Mouse (Mus musculus) lung, embryonic 14.5 days (tissue): ENCODE results near the gene Hook1. TPM values are rescaled to one million over a fixed set of nuclear protein-coding genes. Genes with fewer than 3 reads are reported as not detected.
A peak's percentile ranks its signal among the peaks of the same experiment; 100 is the strongest.
"Not testable (repeated sequence)": the region's sequence is repeated elsewhere in the genome, so short reads cannot be mapped to it uniquely, and the experiment has no call there.

ENCODE experiments used
- ATAC-seq: fragments of 200-750 bp; cut with Nextera tagmentation; 2 replicates; pipeline ENCODE4 v1.8.0; 2017; ENCODE audit warnings: mild to moderate bottlenecking, moderate TSS enrichment, moderate library complexity; ENCODE audit not compliant: insufficient read depth
- DNase-seq: peaks from one replicate; pipeline ENCODE4 v3.0.0-alpha.2; 2015
- H3K27ac ChIP-seq: fragments of 300-500 bp; sonication (generic); 2 replicates; pipeline ENCODE4 v1.5.1; 2014; ENCODE audit warnings: low read depth, mild to moderate bottlenecking, moderate library complexity
- H3K27me3 ChIP-seq: fragments of 300-500 bp; sonication (generic); 2 replicates; pipeline ENCODE4 v1.6.1; 2014; ENCODE audit warnings: low read length, control low read depth; ENCODE audit not compliant: insufficient read depth
- H3K36me3 ChIP-seq: fragments of 300-500 bp; sonication (generic); 2 replicates; pipeline ENCODE4 v1.6.1; 2014; ENCODE audit warnings: control low read depth; ENCODE audit not compliant: insufficient read depth
- H3K4me1 ChIP-seq: fragments of 300-500 bp; sonication (generic); 2 replicates; pipeline ENCODE4 v1.6.1; 2014; ENCODE audit warnings: antibody characterized with exemption, control low read depth; ENCODE audit not compliant: insufficient read depth
- H3K4me2 ChIP-seq: fragments of 300-500 bp; sonication (generic); 2 replicates; pipeline ENCODE4 v1.6.1; 2014; ENCODE audit warnings: mild to moderate bottlenecking
- H3K4me3 ChIP-seq: fragments of 300-500 bp; sonication (generic); 2 replicates; pipeline ENCODE4 v1.5.1; 2014; ENCODE audit warnings: low read depth, low read length
- H3K9ac ChIP-seq: fragments of 300-500 bp; sonication (generic); 2 replicates; pipeline ENCODE4 v1.6.1; 2014
- H3K9me3 ChIP-seq: fragments of 300-500 bp; sonication (generic); 2 replicates; pipeline ENCODE4 v1.6.1; 2016; ENCODE audit warnings: low read depth, low read length, control low read depth
- CTCF ChIP-seq: IDR thresholded peaks from 2 replicates; pipeline ENCODE4 v1.5.1; 2016; ENCODE audit warnings: antibody characterized with exemption, low read depth
- WGBS: fragments of 180-500 bp; shearing (Covaris S2); extraction: QIAGEN DNeasy Blood & Tissue Kit; methylation state at CpG from one replicate; pipeline ENCODE4 v1.1.7; 2014; 5-methylcytosine and 5-hydroxymethylcytosine counted together
- polyA plus RNA-seq: library from polyadenylated mRNA; unstranded; fragments of >200 nt; fragmentation: Nextera tagmentation; extraction: Ambion mirVana; gene quantifications from 2 replicates; pipeline ENCODE4 v1.2.1, GENCODE M21; 2014

Hook1 gene
- polyA plus RNA-seq, 1 experiment from 2014 or later = 15.5 TPM

DNA sequence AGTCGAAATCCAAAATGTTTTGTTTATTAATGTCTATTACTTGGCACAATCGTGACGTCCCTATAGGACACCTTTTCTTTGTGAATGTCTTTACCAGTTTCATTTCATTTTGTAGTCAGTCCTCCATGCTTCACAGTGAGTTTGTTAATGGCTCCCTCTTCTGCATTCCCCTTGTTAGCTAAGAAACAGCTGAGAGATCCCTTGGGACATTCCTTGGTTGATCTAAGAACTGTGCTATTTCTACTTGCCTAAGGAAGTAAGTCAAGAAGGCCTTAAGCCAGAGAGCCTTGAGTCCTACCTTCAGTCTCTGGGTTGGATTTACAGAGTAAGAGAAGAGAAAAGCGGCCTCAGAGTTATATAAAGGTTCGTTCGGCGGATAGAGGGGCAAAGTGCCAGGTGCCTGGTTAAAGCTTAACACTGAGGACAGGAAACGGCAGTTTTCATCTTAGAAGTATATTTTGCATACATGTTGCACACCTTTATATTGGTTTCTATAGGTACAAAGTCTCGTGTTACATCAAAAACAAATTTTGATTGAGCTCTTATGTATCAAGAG lies 33.2 kb upstream of the Hook1 start:
- no peak overlapping the region for H3K4me2 ChIP-seq
- no peaks in the 10 kb centered on the region for H3K36me3 ChIP-seq
- H3K27ac ChIP-seq = no peak overlapping the region
- WGBS = 80% methylated on average over 9 of the region's 9 CpGs
- no peaks in the 10 kb centered on the region for H3K27me3 ChIP-seq
- no peaks in the 10 kb centered on the region for H3K4me1 ChIP-seq
- TF ChIP-seq CTCF = no peak
- no peak for ATAC-seq
- H3K9ac ChIP-seq = no peak overlapping the region
- no peaks in the 10 kb centered on the region for H3K9me3 ChIP-seq
- DNase-seq = no peak
- no peak overlapping the region for H3K4me3 ChIP-seq

DNA sequence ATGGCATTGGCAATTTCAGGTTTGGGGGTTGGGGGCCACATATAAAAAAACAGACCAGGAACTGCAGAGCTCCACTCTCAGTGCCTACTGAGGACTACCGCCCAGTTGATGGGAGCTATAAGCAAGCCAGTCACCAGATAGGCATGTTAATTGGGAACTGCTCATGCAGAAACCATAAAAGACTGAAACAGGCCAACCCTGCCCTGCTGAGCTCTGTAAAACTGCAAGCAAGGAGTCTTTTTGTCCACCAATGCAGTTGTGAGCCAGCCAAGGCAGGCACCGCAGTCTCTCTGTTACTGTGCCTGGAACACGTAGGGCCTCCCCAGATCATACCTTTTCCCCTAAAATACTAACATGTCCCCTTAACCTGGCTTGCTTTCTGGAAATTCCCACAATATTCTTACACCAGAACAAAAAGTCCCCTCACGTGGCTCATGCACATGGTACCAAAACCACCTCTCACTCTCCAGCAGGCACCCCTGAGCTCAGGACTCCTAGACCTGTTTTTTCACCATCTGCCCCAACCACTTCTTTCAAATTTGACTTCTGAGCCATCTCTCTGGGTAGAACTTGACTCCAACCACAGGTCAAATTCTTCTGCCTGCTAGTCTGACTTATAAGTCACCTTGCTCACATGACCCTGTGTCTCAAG lies 32.5 kb upstream of the Hook1 start:
- H3K4me1 ChIP-seq = no peaks in the 10 kb centered on the region
- H3K36me3 ChIP-seq = no peaks in the 10 kb centered on the region
- no peak overlapping the region for H3K4me2 ChIP-seq
- no peak for ATAC-seq
- WGBS = 85% methylated on average over 4 of the region's 4 CpGs
- no peak overlapping the region for H3K27ac ChIP-seq
- H3K9ac ChIP-seq = no peak overlapping the region
- H3K27me3 ChIP-seq = no peaks in the 10 kb centered on the region
- DNase-seq = no peak
- H3K4me3 ChIP-seq = no peak overlapping the region
- no peak for TF ChIP-seq CTCF
- H3K9me3 ChIP-seq = no peaks in the 10 kb centered on the region

DNA sequence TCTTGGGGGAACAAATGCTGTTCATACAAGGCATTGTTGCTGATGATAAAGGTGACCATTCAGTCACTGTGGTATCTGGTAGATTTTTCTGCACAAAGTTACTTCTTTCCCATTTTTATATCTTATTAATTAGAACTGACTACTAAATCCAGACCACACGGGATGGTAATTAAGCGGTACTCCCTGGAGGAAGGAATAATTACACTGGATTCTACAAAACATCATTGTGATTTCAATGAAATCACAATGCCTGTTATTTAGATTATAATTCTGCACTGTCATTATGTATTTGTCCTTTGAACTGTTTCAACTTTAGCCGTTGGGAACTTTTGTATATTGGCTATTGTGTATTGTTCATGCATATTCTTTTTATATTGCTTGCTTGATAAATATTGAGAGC lies 28.3 kb upstream of the Hook1 start:
- Histone ChIP-seq H3K27ac (no peak overlapping the region), H3K4me1 (no peaks in the 10 kb centered on the region), H3K9me3 (no peaks in the 10 kb centered on the region), H3K4me3 (no peak overlapping the region), H3K9ac (no peak overlapping the region), H3K4me2 (no peak overlapping the region), H3K27me3 (no peaks in the 10 kb centered on the region), H3K36me3 (no peaks in the 10 kb centered on the region)
- DNase-seq (no peak), ATAC-seq (no peak)
- no peak for TF ChIP-seq CTCF
- WGBS = 82% methylated on average over 3 of the region's 3 CpGs

DNA sequence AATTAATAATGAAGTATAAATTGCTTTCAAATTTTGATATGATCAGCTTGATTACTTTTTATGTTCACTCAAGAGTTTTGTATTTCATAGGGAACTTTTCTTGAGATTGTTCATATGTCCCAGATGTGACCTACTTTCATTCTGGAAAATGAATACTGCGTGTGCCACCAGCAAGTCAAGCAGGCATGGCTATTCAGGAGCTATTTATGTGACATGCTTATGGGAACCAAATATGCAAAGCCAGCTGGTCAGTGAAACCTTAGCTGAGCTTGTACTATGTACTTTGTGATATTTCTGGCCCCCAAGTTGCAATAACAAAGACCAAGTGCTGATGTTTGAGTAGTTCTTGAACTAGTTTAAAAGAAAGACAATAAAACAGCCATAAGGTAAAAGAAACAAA lies 19.1 kb upstream of the Hook1 start:
- H3K27ac ChIP-seq = no peak overlapping the region
- no peaks in the 10 kb centered on the region for H3K36me3 ChIP-seq
- no peak for DNase-seq
- H3K9ac ChIP-seq = no peak overlapping the region
- no peak overlapping the region for H3K4me3 ChIP-seq
- ATAC-seq = no peak
- 57% methylated on average over 1 of the region's 1 CpGs for WGBS
- no peak for TF ChIP-seq CTCF
- H3K4me1 ChIP-seq = no peaks in the 10 kb centered on the region
- H3K4me2 ChIP-seq = no peak overlapping the region
- H3K9me3 ChIP-seq = no peaks in the 10 kb centered on the region
- H3K27me3 ChIP-seq = no peaks in the 10 kb centered on the region

DNA sequence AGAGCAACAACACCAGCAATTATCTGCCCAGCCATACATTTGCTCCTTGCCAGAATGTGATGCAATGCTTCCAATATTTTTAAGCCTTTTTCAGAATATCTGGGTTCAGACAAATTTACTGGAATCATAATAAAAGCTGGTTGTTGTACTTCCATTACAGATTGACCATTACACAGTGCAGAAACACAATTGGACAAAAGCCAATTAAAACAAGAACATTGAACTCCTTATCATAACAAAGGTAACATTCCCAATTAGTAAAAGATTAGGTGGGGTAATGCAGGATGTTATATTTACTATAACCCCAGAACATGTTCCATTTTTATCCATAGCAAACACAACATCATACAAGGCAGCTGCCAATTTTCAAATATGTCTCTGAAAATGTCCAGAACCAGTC lies 13.7 kb upstream of the Hook1 start:
- H3K27me3 ChIP-seq = no peaks in the 10 kb centered on the region
- H3K9me3 ChIP-seq = no peaks in the 10 kb centered on the region
- H3K9ac ChIP-seq = no peak overlapping the region
- H3K4me3 ChIP-seq = no peak overlapping the region
- no peaks in the 10 kb centered on the region for H3K36me3 ChIP-seq
- no peak overlapping the region for H3K27ac ChIP-seq
- DNase-seq = no peak
- no peaks in the 10 kb centered on the region for H3K4me1 ChIP-seq
- TF ChIP-seq CTCF = no peak
- H3K4me2 ChIP-seq = no peak overlapping the region
- ATAC-seq = no peak

DNA sequence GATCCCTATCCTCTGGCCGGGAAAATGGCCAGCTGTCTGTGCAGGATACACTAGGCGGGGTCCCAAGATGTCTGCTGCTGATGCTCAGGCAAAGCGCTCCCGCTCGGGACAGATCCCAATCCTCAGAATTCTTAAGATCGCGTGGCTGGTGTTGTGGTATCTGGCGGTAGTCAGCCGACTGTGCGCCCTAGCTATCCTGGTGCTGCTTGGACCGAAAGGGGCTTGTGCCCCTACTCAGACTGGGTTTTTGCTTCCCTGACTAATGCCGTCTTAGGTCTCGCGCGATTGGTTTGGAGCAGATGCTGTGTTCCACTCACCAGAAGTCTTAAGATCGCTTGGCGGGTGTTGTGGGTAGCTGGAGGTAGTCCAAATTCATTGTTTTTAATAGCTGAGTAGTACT lies 15.2 kb downstream of the Hook1 start:
- WGBS = 86% methylated on average over 17 of the region's 17 CpGs
- H3K27me3 ChIP-seq, H3K9ac ChIP-seq, DNase-seq, H3K4me1 ChIP-seq, H3K4me2 ChIP-seq, H3K27ac ChIP-seq, H3K9me3 ChIP-seq, ATAC-seq, H3K4me3 ChIP-seq, H3K36me3 ChIP-seq: not testable (repeated sequence)

DNA sequence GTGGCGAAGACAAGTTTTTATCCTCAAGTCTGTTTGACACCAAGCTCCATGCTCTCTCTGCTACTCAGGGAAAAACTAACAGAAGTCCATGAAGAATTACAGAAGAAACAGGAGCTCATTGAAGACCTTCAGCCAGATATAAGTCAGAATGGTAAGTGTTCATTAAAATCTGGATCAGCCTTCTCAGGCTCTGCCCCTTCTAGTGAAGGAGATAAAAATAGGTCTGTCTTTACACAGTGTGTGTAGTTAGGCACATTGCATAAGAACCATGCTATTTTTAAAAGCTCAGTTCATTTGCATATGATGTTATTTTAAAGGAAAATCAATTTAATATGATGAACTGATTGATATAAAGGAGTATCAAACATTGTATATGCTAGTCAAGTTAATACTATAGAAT lies 49.8 kb downstream of the Hook1 start:
- H3K27ac ChIP-seq = no peak overlapping the region
- no peak overlapping the region for H3K4me2 ChIP-seq
- no peaks in the 10 kb centered on the region for H3K36me3 ChIP-seq
- no peaks in the 10 kb centered on the region for H3K4me1 ChIP-seq
- no peaks in the 10 kb centered on the region for H3K27me3 ChIP-seq
- no peak overlapping the region for H3K9ac ChIP-seq
- ATAC-seq = no peak
- WGBS = 88% methylated on average over 1 of the region's 1 CpGs
- no peak for DNase-seq
- H3K9me3 ChIP-seq = no peaks in the 10 kb centered on the region
- TF ChIP-seq CTCF = no peak
- H3K4me3 ChIP-seq = no peak overlapping the region

DNA sequence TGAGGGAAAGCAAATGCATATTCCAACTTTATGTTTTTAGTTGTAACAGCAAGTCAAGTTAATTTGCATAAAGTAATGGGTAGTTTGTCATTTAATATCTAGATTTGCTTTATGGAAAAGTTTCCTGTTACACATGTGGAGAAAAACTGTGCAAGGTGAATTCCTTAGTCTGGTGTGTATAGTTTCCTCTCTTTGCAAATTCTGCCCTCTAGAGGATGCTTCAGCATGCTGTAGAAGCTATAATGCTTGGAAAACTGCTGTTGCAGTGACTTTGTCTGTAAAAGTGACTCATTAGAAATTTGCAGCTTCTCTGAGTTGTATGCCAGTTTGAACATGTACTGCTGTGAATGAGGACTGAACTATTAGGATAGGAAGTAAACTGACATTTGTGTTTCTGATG lies 55.8 kb downstream of the Hook1 start:
- no peaks in the 10 kb centered on the region for H3K4me1 ChIP-seq
- H3K9me3 ChIP-seq = no peaks in the 10 kb centered on the region
- no peaks in the 10 kb centered on the region for H3K36me3 ChIP-seq
- H3K27me3 ChIP-seq = no peaks in the 10 kb centered on the region
- DNase-seq = peak; percentile 64
- no peak overlapping the region for H3K4me2 ChIP-seq
- no peak for ATAC-seq
- TF ChIP-seq CTCF = peak; percentile 56
- H3K4me3 ChIP-seq = no peak overlapping the region
- no peak overlapping the region for H3K27ac ChIP-seq
- no peak overlapping the region for H3K9ac ChIP-seq
